Mouse (Mus musculus) liver, adult 2 months (tissue): Measurements from ENCODE around the gene Notch2.

Experiments used
- CTCF ChIP-seq: fragments of 200-500 bp; IDR thresholded peaks from 2 replicates; pipeline ENCODE4 v1.5.1; 2011; ENCODE audit warnings: low read depth, low read length, control low read depth
- POLR2A ChIP-seq: fragments of 200-500 bp; IDR thresholded peaks from 2 replicates; pipeline ENCODE4 v1.6.1; 2011; ENCODE audit warnings: low read length, control low read depth; ENCODE audit not compliant: insufficient read depth; ENCODE audit errors: extremely low read depth

DNA sequence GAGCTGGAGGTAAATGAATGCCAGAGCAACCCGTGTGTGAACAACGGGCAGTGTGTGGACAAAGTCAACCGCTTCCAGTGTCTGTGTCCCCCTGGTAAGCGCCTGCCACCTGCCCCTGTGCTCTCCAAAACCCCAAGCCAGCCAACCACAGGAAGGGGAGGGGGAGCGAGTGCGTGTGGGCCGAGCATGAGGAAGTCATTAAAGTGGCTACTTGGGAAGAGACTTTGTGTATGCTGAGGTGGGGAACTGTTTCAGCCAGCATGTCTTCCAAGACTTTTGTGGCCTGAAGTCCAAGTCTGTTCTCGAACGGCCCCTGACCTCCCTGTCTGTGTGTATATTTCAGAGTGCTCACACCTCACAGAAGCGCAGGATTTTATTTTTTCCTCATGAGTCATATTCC lies 88.2 kb downstream of the Notch2 start:
- TF ChIP-seq CTCF (no peak), POLR2A (no peak)
